9 mouse cellular contexts compared by ENCODE assay signal in the genomic region with DNA sequence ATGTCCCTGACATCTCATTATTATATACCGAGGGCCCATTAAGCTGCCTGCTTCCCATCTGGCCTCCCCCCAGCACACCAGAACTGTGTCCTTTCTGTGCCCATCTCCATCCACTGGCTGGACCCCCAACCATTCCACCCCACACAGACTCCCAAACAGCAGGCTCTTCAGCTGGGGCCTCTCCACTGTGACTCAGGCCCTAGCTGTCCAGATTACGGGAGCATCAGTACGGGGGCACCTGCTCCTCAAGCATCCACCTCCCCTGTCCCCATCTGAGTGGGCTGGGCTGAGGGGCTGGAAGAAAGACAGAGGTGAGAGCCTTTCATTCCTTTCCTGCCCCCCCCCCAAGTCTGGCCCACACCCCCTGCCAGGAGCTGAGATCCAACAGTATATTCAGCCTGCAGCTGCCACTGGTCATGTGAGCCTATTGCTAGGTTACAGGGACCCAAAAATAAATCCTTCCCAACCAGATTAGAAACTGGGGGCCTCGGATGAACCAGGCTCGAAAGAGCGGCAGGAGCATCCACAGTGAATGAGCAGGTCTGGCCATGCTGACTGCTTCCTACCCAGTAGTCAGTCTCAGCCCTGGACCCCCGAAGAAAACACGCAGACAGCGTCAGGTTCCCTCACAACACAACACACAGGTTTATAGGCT. TPM values are rescaled to one million over a fixed set of nuclear protein-coding genes. Genes with fewer than 3 reads are reported as not detected.
DNase-seq lines count a peak whose midpoint lies in the region; ATAC-seq and TF ChIP-seq lines count a peak whose summit lies in the region.
"Had no signal": no experiment of that assay in that cellular context is flagged by ENCODE, and none has a peak within 500 bp of the region (broad histone marks: within the 10 kb centered on the region; RNA-seq: fewer than 3 reads in every experiment).

No protein-coding gene starts in this region.

- WGBS in forebrain, embryonic 16.5 days = 45% methylated on average over 9 of the region's 9 CpGs
- 63% methylated on average over 9 of the region's 9 CpGs for WGBS in intestine, embryonic 16.5 days
- 25% methylated on average over 9 of the region's 9 CpGs for WGBS in midbrain, postnatal 0 days

- no peak overlapping the region for H3K4me2 ChIP-seq in forebrain, embryonic 16.5 days (ENCODE audit: low read length)
- no peak overlapping the region for H3K4me2 ChIP-seq in intestine, embryonic 16.5 days (ENCODE audit: low read depth, low read length)
- H3K4me2 ChIP-seq in midbrain, postnatal 0 days (ENCODE audit: low read depth, low read length, poor library complexity, severe bottlenecking) = no peak overlapping the region

- H3K9ac ChIP-seq in forebrain, embryonic 16.5 days (replicated peaks; ENCODE audit: low read depth, low read length) = 0 out of 2 replicates have a peak overlapping the region, but pooled peaks have one; percentile 23
- H3K9ac ChIP-seq in intestine, embryonic 16.5 days (ENCODE audit: low read depth, low read length) = 0 out of 2 replicates have a peak overlapping the region, but pooled peaks have one; percentile 7
- peak overlapping the region; percentile 62 for H3K9ac ChIP-seq in midbrain, postnatal 0 days (replicated peaks; ENCODE audit: low read length, poor library complexity, severe bottlenecking)

- H3K27me3 ChIP-seq in forebrain, embryonic 16.5 days (replicated peaks; ENCODE audit: control insufficient read depth, insufficient read depth, low read length) = no peaks in the 10 kb centered on the region
- H3K27me3 ChIP-seq in intestine, embryonic 16.5 days (replicated peaks; ENCODE audit: control insufficient read depth, insufficient read depth, low read length) = 0 out of 2 replicates have a peak, but pooled peaks cover 2% of the 10 kb centered on the region
- H3K27me3 ChIP-seq in midbrain, postnatal 0 days (ENCODE audit: insufficient read depth, low read length) = no peaks in the 10 kb centered on the region

- DNase-seq in midbrain, postnatal 0 days (ENCODE audit: low spot score) = peak; percentile 40
- no peak for DNase-seq in lung, adult 18-20 months
- no peak for DNase-seq in cerebellum, postnatal 36 days
- DNase-seq in kidney, adult 8-10 months = no peak
- DNase-seq: cerebellum, adult 9-11 months had no signal

- no peak overlapping the region for H3K4me3 ChIP-seq in cortical plate, adult 2 months (ENCODE audit: insufficient read depth, low read length)
- H3K4me3 ChIP-seq in forebrain, embryonic 16.5 days (replicated peaks; ENCODE audit: low read length) = no peak overlapping the region
- no peak overlapping the region for H3K4me3 ChIP-seq in intestine, embryonic 16.5 days (ENCODE audit: low read length)
- H3K4me3 ChIP-seq in midbrain, postnatal 0 days (ENCODE audit: low read depth, low read length) = no peak overlapping the region

- peak; percentile 82; the same call in 1 of the 2 replicates for TF ChIP-seq POLR2A in cortical plate, adult 2 months (IDR thresholded peaks at IDR 0.05; ENCODE audit: extremely low read depth, insufficient read depth, low read length)

- H3K27ac ChIP-seq in cortical plate, adult 2 months (ENCODE audit: insufficient read depth, low read length) = peak overlapping the region; percentile 97
- peak overlapping the region; percentile 45; the same call in 1 of the 2 replicates for H3K27ac ChIP-seq in forebrain, embryonic 16.5 days (ENCODE audit: low read length)
- H3K27ac ChIP-seq in intestine, embryonic 16.5 days (ENCODE audit: low read length) = no peak overlapping the region
- H3K27ac ChIP-seq in midbrain, postnatal 0 days (ENCODE audit: low read depth, low read length) = peak overlapping the region; percentile 71

- no peak for TF ChIP-seq CTCF in cortical plate, adult 2 months (IDR thresholded peaks at IDR 0.05; ENCODE audit: extremely low read depth, insufficient read depth, low read length)
- TF ChIP-seq CTCF in midbrain, postnatal 0 days (IDR thresholded peaks at IDR 0.05) = no peak

- ATAC-seq in forebrain, embryonic 16.5 days = peak; percentile 63
- ATAC-seq in intestine, embryonic 16.5 days = no peak
- peak; percentile 73 for ATAC-seq in midbrain, postnatal 0 days (ENCODE audit: low FRiP score)
- ATAC-seq in megakaryocyte-erythroid progenitor cell, adult 5-6 weeks (replicated peaks; ENCODE audit: low FRiP score, low TSS enrichment, poor library complexity, severe bottlenecking) = no peak

- no peaks in the 10 kb centered on the region for H3K36me3 ChIP-seq in forebrain, embryonic 16.5 days (ENCODE audit: control insufficient read depth, insufficient read depth)
- no peaks in the 10 kb centered on the region for H3K36me3 ChIP-seq in intestine, embryonic 16.5 days (ENCODE audit: control insufficient read depth, insufficient read depth, low read length)
- H3K36me3 ChIP-seq in midbrain, postnatal 0 days (ENCODE audit: insufficient read depth, low read length) = no peaks in the 10 kb centered on the region

- H3K4me1 ChIP-seq in cortical plate, adult 2 months (ENCODE audit: control insufficient read depth, insufficient read depth, low read length) = peaks cover 11% of the 10 kb centered on the region
- peaks cover 9% of the 10 kb centered on the region for H3K4me1 ChIP-seq in forebrain, embryonic 16.5 days (replicated peaks; ENCODE audit: control insufficient read depth, insufficient read depth, low read length)
- H3K4me1 ChIP-seq in intestine, embryonic 16.5 days (ENCODE audit: control insufficient read depth, insufficient read depth, low read length) = no peaks in the 10 kb centered on the region
- H3K4me1 ChIP-seq in midbrain, postnatal 0 days (ENCODE audit: insufficient read depth, low read length) = peaks cover 23% of the 10 kb centered on the region; the same call in 1 of the 2 replicates

- no peaks in the 10 kb centered on the region for H3K9me3 ChIP-seq in forebrain, embryonic 16.5 days (ENCODE audit: control insufficient read depth, low read length)
- H3K9me3 ChIP-seq in intestine, embryonic 16.5 days (ENCODE audit: control insufficient read depth, low read length) = no peaks in the 10 kb centered on the region
- no peaks in the 10 kb centered on the region for H3K9me3 ChIP-seq in midbrain, postnatal 0 days (ENCODE audit: low read length)

RNA-seq across cellular contexts. Expression of gene Gpr61, which starts 3.8 kb away (rescaled TPM):
- polyA plus RNA-seq in cortical plate, adult 2 months (2012; rRNA removed) = 12.3 and 13.2 TPM in 2 replicates
- polyA plus RNA-seq in forebrain, embryonic 16.5 days (2015; fragmentation: Nextera tagmentation; extraction: Ambion mirVana) = 2.4 and 4.3 TPM in 2 replicates
- 0.11 and 0.13 TPM in 2 replicates for polyA plus RNA-seq in intestine, embryonic 16.5 days (2015; fragmentation: Nextera tagmentation; extraction: Ambion mirVana)
- 12.2 and 12.8 TPM in 2 replicates for total RNA-seq in midbrain, postnatal 0 days (2014; rRNA removed)
- 7.8 and 8.4 TPM in 2 replicates for polyA plus RNA-seq in midbrain, postnatal 0 days (2015; fragmentation: Nextera tagmentation; extraction: Ambion mirVana)
- not detected in 2 replicates for total RNA-seq in megakaryocyte-erythroid progenitor cell, adult 5-6 weeks (2014; fragmentation: Nextera tagmentation)
- not detected in 2 replicates for total RNA-seq in megakaryocyte-erythroid progenitor cell, adult 5-6 weeks (2017)

RNA-seq across cellular contexts. Expression of gene Gnai3, which starts 12.6 kb away (rescaled TPM):
- polyA plus RNA-seq in cortical plate, adult 2 months (2012; rRNA removed) = 24.9 and 27.0 TPM in 2 replicates
- 155 and 191 TPM in 2 replicates for polyA plus RNA-seq in forebrain, embryonic 16.5 days (2015; fragmentation: Nextera tagmentation; extraction: Ambion mirVana)
- 168 and 170 TPM in 2 replicates for polyA plus RNA-seq in intestine, embryonic 16.5 days (2015; fragmentation: Nextera tagmentation; extraction: Ambion mirVana)
- 70.8 and 97.2 TPM in 2 replicates for total RNA-seq in midbrain, postnatal 0 days (2014; rRNA removed)
- polyA plus RNA-seq in midbrain, postnatal 0 days (2015; fragmentation: Nextera tagmentation; extraction: Ambion mirVana) = 87.4 and 93.6 TPM in 2 replicates
- 59.5 and 66.7 TPM in 2 replicates for total RNA-seq in megakaryocyte-erythroid progenitor cell, adult 5-6 weeks (2014; fragmentation: Nextera tagmentation)
- 114 and 126 TPM in 2 replicates for total RNA-seq in megakaryocyte-erythroid progenitor cell, adult 5-6 weeks (2017)

RNA-seq across cellular contexts. Expression of gene Amigo1, which starts 27.6 kb away (rescaled TPM):
- 43.7 and 49.2 TPM in 2 replicates for polyA plus RNA-seq in cortical plate, adult 2 months (2012; rRNA removed)
- polyA plus RNA-seq in forebrain, embryonic 16.5 days (2015; fragmentation: Nextera tagmentation; extraction: Ambion mirVana) = 10.1 and 12.0 TPM in 2 replicates
- polyA plus RNA-seq in intestine, embryonic 16.5 days (2015; fragmentation: Nextera tagmentation; extraction: Ambion mirVana) = 2.2 and 2.5 TPM in 2 replicates
- 35.5 and 37.8 TPM in 2 replicates for total RNA-seq in midbrain, postnatal 0 days (2014; rRNA removed)
- 12.2 and 12.6 TPM in 2 replicates for polyA plus RNA-seq in midbrain, postnatal 0 days (2015; fragmentation: Nextera tagmentation; extraction: Ambion mirVana)
- total RNA-seq in megakaryocyte-erythroid progenitor cell, adult 5-6 weeks (2014; fragmentation: Nextera tagmentation) = 1.3 and 2.3 TPM in 2 replicates
- 0.66 and 1.9 TPM in 2 replicates for total RNA-seq in megakaryocyte-erythroid progenitor cell, adult 5-6 weeks (2017)

RNA-seq across cellular contexts. Expression of gene Cyb561d1, which starts 42.5 kb away (rescaled TPM):
- polyA plus RNA-seq in cortical plate, adult 2 months (2012; rRNA removed) = 15.0 and 16.9 TPM in 2 replicates
- polyA plus RNA-seq in forebrain, embryonic 16.5 days (2015; fragmentation: Nextera tagmentation; extraction: Ambion mirVana) = 4.1 and 5.7 TPM in 2 replicates
- 4.2 and 4.7 TPM in 2 replicates for polyA plus RNA-seq in intestine, embryonic 16.5 days (2015; fragmentation: Nextera tagmentation; extraction: Ambion mirVana)
- total RNA-seq in midbrain, postnatal 0 days (2014; rRNA removed) = 3.7 and 4.9 TPM in 2 replicates
- polyA plus RNA-seq in midbrain, postnatal 0 days (2015; fragmentation: Nextera tagmentation; extraction: Ambion mirVana) = 3.5 and 4.0 TPM in 2 replicates
- 3.8 and 5.0 TPM in 2 replicates for total RNA-seq in megakaryocyte-erythroid progenitor cell, adult 5-6 weeks (2014; fragmentation: Nextera tagmentation)
- 3.5 and 4.6 TPM in 2 replicates for total RNA-seq in megakaryocyte-erythroid progenitor cell, adult 5-6 weeks (2017)

RNA-seq across cellular contexts. Expression of gene Atxn7l2, which starts 52.2 kb away (rescaled TPM):
- polyA plus RNA-seq in cortical plate, adult 2 months (2012; rRNA removed) = 36.5 and 43.0 TPM in 2 replicates
- 30.7 and 33.8 TPM in 2 replicates for polyA plus RNA-seq in forebrain, embryonic 16.5 days (2015; fragmentation: Nextera tagmentation; extraction: Ambion mirVana)
- 9.7 and 10.5 TPM in 2 replicates for polyA plus RNA-seq in intestine, embryonic 16.5 days (2015; fragmentation: Nextera tagmentation; extraction: Ambion mirVana)
- total RNA-seq in midbrain, postnatal 0 days (2014; rRNA removed) = 22.5 and 24.9 TPM in 2 replicates
- polyA plus RNA-seq in midbrain, postnatal 0 days (2015; fragmentation: Nextera tagmentation; extraction: Ambion mirVana) = 16.1 and 19.3 TPM in 2 replicates
- 8.3 and 12.1 TPM in 2 replicates for total RNA-seq in megakaryocyte-erythroid progenitor cell, adult 5-6 weeks (2014; fragmentation: Nextera tagmentation)
- 1.9 and 3.2 TPM in 2 replicates for total RNA-seq in megakaryocyte-erythroid progenitor cell, adult 5-6 weeks (2017)

Comparison
In these comparisons a context has a peak if more than half of its experiments do, and no peak if none do; other contexts are left out.
1. ATAC-seq: peak in forebrain, embryonic 16.5 days (single experiment) and midbrain, postnatal 0 days (single experiment); none in intestine, embryonic 16.5 days (single experiment) and megakaryocyte-erythroid progenitor cell, adult 5-6 weeks (single experiment).
2. H3K9ac ChIP-seq: peak in every context shown above with its lines; median percentile 62 in midbrain, postnatal 0 days; 23 in forebrain, embryonic 16.5 days; 7 in intestine, embryonic 16.5 days.